Mouse (Mus musculus) megakaryocyte, adult 5-6 weeks (primary cell): ENCODE data around the gene Ttll7. TPM values are rescaled to one million over a fixed set of nuclear protein-coding genes. Genes with fewer than 3 reads are reported as not detected.

ENCODE experiments used
- ATAC-seq: 2 replicates; pipeline ENCODE4 v1.8.0; 2016; ENCODE audit warnings: mild to moderate bottlenecking, inconsistent platforms; ENCODE audit not compliant: poor library complexity, severe bottlenecking
- total RNA-seq, 2 experiments: library from RNA; stranded (forward) in 1 of 2; stranded (reverse) in 1 of 2; fragments of 153-499, 151-499 nt in 1 of 2; fragments of 221-1000, 200-1000 nt in 1 of 2; gene quantifications; 2 replicates each; pipeline versions ENCODE4 v1.2.3 to v1.2.4; 2015 to 2017

Gene Ttll7
- total RNA-seq (2015) (not detected in 2 replicates), total RNA-seq (2017) (0.15 TPM in 1 of 2 replicates, not detected in the other)

DNA sequence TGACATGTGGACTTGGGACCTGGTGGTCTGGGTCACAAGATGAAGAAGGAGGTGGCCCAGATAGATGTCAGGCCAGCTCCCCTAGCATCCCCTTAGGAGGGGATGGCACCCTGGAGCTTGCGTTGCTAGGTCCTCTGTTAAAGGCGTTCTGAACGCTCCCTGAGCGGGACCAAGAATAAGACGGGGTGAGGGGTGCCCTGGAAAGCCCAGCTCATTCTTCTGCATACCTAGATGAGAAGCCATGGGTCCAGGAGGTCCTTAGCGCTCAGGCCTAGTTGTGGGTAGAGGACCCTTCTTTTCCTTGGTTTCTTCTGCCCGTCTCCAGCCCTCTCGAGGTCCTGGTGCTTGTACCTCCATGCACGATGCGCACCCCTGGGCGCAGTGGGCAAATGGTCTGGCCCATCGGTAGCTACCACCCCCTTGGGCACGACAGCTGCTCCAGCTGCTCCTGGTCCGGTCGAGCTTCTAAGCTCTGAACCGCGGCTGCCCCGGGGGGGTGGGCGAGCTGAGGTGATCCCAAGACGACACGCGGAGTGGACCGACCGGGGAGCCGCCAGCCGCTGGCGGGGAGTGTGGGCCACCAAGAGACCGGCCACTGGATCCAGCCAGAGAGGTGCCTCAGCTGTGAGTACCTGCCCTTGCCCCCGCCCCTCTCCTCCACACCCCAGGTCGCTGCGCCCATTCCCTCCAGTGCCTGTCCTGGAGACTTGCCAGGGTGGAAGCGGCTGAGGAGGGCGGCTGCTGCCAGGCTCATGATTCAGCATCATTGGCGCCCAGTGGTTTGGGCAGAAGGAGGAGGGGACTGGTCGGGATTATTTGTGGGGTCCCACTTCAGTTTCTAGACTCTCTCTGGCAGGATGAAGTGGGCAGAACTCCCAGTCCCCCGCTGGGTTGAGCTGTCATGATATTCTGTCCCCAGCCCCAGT, at the start of gene Ttll7:
TSS of gene Ttll7 (plus strand) at position 402 of the 926 bp plus-strand sequence.
- peak; percentile 66; the same call in 1 of the 2 replicates for ATAC-seq

DNA sequence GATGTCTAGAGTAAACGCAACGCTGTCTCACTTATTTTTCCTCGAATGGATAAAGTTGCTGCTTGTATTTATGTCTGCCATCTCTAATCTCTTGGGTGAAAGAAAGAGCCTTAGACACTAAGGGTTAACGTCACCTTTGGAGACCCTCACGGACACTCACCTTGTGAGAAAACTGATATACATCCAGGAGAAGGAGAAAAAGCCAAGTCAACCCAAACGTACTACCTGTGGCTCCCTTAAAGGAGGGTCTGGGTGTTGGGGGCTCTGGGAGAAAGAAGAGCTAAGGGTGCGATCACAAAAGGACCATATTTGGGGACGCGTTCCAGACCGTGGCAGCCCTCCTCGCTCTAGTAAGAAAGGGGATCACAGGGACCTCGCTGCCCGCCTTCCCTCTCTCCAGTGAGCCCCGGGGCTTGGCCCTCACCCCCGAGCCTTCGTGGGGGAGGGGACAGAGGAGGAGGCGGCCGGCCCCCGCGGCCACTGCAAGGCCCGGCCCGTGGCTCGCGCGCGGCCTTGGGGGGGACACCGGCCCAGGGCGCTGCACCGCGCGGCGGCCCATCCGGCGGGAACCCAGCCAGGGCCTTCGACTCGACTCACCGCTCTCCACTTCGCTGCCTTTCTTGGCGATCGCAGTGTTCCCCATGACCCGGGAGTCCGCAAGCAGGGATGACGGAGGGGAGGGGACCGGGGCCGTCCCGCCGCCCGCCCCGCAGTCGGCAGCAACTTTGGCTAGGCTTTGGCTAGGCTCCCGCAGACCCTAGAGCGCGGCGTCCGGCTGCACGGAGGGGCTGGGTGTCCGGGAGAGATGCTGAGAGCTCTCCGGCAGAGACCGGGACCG, 39.9 kb upstream of the Ttll7 start:
- peak; percentile 39 for ATAC-seq

DNA sequence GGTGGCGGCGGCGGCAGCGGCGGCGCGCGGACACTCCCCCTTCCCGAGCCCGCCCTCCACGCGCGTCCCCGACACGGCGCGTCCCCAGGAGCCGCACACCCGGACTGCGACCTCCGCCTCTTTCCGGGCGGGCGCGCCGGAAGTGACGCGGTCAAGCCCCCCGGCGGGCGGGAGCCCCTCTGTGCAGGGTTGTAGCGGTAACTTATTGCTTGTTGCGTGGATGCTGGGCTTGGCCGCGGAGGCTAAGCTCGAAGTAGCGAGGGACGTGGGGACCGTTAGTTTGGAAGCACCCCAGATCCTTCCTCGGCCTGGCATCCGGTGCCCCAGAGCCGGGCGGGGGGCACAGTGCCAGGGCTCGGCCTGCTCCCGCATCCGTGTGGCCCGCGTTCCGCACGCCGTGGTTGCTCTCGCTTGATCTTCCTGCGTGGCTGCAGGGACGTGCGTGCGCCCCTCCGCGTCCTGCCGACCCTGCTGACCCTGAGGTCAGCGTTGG, 39.2 kb upstream of the Ttll7 start, which contains the start of gene Prkacb:
TSS of gene Prkacb (minus strand) at position 90 of the 493 bp plus-strand sequence.
- ATAC-seq = peak; percentile 89

DNA sequence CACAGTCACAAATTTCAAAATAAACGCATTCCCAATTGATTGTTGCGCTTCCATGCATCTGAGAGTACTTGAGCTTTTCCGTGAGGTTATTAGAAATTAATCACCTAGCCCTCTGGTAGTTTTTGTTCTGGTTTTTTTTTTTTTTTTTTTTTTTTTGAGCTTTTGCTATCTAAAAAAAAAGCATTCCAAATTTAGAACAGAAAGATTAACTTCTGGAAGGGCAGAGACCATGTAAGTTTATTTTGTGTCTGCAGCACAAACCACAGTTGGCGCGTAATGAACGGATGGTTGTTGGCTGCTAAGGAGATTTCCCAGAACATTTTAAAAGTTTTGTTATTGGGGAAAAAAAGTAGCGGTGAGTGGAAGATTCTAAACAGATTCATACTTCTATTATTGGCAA, 38.5 kb upstream of the Ttll7 start:
- no peak for ATAC-seq

GRCm38 (mm10) chr3:146820718-146821117, 31.4 kb upstream of the Ttll7 start:
- ATAC-seq = no peak

DNA sequence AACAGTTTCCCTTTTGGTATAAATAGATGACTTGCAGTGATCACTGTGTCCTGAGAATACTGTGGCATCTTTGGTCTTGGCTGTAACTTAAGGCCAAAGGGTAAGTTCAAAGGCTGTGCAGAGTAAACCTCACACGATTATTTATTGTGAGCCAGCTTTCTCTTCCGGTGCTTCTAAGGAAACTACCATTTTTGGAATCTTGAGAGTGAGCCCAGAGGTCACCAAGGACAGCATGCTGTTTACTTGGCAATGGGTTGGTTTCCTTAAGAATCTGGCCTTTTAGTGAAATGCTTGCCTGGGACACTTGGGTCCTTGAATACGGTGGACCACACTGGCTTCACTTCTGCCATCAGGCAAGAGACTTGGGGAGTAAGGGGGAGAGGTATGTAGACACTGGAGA, 9.4 kb upstream of the Ttll7 start:
- no peak for ATAC-seq

GRCm38 (mm10) chr3:146843470-146843869, 8.7 kb upstream of the Ttll7 start:
- ATAC-seq = no peak

DNA sequence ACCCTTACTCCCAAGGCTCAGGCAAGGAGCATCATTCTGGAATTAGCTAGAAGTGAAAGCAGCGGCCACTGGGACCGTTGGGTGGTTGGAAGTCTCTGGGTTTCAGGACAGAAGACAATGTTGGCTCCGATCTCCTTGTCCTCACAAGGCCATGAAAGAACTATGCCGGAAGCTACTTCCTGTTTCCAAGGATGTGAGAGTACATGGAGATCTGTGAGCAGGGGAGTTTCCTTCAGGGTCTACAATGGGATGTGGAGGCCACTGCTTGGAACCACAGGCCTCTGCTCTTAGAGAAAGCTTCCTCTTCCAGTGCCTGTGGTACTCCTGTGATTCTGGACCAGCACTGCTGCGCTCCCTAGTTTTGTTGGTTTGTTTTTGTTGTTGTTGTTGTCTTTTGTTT, 5.9 kb upstream of the Ttll7 start:
- ATAC-seq = no peak

DNA sequence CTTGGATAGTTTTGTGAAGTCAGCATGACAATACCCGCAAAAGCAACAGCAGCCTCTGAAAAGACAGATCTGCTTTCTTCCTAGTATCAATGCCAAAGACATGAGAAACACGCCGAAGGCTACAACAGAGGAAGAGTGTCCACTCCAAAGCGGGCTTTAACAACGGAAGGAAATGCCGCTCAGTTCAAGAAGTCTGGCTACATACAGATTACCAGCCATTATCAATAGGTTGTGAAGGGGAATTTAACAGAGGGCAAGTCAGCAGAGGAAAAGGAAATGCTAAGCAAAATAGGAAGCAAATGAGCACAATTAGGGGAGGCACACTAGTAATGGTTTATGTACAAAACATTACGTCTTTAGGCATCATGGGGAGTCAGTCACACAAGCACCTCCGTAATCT, 4.1 kb upstream of the Ttll7 start:
- ATAC-seq = no peak

DNA sequence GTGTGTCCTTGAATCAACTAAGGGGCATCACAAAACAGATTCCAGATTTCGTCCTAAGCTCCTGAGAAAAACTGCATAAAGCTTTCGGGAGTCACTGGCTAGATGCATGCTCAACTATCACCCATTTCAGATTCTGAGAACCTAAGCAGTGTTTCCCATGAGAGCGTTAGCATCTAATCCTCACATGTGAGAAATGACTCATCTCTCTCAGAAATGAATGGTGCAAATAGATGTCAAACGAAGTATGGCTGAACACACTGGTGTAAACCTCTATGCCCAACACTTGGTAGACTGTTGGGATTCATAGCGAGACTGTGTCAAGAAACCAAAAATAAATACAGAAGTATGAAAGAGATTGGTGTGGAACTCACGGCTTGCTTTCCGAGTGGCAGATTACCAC, 2.8 kb upstream of the Ttll7 start:
- ATAC-seq = no peak

GRCm38 (mm10) chr3:146854473-146855087, 2.4 kb downstream of the Ttll7 start:
- ATAC-seq = no peak

DNA sequence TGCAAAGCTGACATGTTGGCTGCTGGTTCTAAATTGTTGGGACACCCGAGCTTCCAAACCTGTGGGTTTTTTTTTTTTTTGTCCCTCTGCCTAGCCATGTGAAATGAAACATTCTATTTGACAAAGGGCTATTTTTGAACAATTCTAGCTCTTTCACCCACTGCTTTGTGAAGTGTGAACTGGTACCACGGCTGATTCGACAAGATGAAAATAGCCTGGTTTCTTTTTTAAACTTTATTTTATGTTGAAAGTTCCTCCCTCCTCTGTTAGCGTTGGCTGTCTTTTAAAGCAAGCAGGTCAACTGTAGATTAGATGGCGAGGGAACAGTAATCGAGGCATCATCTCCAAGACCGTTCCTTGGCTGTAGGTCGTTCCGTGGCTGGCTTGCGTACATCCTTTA, 5.2 kb downstream of the Ttll7 start:
- ATAC-seq = no peak

- ATAC-seq = no peak
These were observed 8.1 kb downstream of the Ttll7 start for GRCm38 (mm10) chr3:146860308-146860707.

- peak; percentile 63 for ATAC-seq
These were observed 14.4 kb downstream of the Ttll7 start for GRCm38 (mm10) chr3:146866563-146866962.

- ATAC-seq = no peak
These were observed 19.8 kb downstream of the Ttll7 start for GRCm38 (mm10) chr3:146871954-146872353.

DNA sequence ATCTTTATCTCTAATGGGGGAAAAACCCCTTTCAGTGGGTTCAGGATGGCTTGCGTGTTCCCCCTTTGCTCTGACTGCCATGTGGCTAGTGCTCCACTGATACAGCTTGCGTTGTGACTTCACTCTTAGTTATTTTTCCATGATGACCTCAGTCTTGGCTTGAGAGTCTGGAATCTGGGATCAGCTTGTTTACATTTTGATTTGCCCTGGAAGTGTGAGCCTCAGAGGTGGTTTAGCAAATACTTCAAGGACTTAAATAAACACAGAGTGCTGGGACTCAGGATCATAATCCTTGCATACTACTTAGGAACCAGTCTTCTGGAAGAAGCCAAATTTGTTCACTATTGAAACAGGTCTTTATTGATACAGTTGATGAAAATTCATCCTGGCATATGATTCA, 23.8 kb downstream of the Ttll7 start:
- ATAC-seq = no peak

- ATAC-seq = no peak
These were observed 41.8 kb downstream of the Ttll7 start for GRCm38 (mm10) chr3:146893931-146894330.

DNA sequence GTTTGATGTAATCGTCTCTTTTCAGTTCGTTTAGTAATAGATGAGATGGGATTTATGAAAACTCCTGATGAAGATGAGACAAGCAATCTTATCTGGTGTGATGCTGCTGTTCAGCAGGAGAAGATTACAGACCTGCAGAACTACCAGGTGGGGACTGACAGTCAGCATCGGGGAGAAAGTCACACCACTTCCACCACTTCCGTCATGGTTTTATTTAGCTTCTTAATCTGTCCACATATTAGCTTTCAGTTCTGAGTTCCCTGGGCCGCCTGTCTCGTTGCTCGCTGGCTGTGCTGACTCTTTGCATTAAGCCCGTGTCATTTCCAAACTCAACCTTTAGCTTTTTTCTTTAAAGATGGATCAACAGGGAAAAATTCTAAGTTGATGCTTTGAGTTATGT, 44.4 kb downstream of the Ttll7 start:
- no peak for ATAC-seq

DNA sequence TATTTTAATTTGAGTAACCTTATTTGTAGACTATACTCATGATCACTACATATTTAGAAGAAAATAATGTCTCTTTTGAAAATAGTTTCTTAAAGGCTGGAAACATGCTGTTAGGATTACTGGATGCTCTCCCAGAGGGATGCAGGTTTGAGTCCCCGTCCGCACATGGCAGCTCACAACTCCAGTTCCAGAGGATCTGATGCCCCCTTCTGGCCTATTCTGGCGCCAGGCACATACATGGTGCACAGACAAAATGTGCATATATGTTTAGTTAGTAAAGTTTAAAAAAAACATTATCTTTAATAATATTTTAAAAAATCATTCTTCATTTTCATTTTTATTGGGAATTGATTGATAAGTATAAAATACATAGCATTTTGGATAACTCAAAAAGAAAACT, 47.9 kb downstream of the Ttll7 start:
- no peak for ATAC-seq

- ATAC-seq = no peak
These were observed 49.6 kb downstream of the Ttll7 start for GRCm38 (mm10) chr3:146901729-146902128.

DNA sequence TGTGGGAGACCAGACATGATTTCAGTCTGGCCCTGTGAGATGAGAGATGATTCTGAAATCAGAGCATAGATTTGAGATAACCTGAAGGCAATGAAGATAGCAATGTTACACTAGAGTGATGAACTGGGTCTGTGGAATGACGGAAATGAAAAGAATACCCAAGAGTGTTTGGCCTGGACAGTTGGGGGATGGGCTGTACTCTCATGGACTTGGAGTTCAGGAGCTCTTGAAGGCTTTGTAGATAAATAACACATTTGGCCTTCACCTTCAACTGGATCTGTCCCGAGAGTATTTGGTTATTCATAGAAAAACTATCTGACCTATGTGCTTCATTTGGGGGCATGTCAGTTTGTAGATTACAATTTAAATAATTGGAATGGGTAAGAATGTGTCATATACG, 53.4 kb downstream of the Ttll7 start:
- ATAC-seq = no peak
